Mouse (Mus musculus) intestine, embryonic 15.5 days (tissue): ENCODE data around the gene Slc2a4. TPM values are rescaled to one million over a fixed set of nuclear protein-coding genes. Genes with fewer than 3 reads are reported as not detected.
A peak's percentile ranks its signal among the peaks of the same experiment; 100 is the strongest.

Experiments used
- ATAC-seq: fragments of 200-750 bp; cut with Nextera tagmentation; 2 replicates; pipeline ENCODE4 v1.8.0; 2017; ENCODE audit warnings: moderate TSS enrichment, moderate library complexity
- H3K27ac ChIP-seq: fragments of 300-500 bp; sonication (generic); 2 replicates; pipeline ENCODE4 v1.5.1; 2015; ENCODE audit warnings: mild to moderate bottlenecking, inconsistent platforms
- H3K27me3 ChIP-seq: fragments of 300-500 bp; sonication (generic); replicated peaks from 2 replicates; pipeline ENCODE4 v1.6.1; 2015; ENCODE audit warnings: inconsistent platforms
- H3K36me3 ChIP-seq: fragments of 300-500 bp; sonication (generic); 2 replicates; pipeline ENCODE4 v1.6.1; 2015; ENCODE audit warnings: inconsistent platforms
- H3K4me1 ChIP-seq: fragments of 300-500 bp; sonication (generic); replicated peaks from 2 replicates; pipeline ENCODE4 v1.6.1; 2015; ENCODE audit warnings: inconsistent platforms
- H3K4me2 ChIP-seq: fragments of 300-500 bp; sonication (generic); replicated peaks from 2 replicates; pipeline ENCODE4 v1.6.1; 2015; ENCODE audit warnings: mild to moderate bottlenecking, inconsistent platforms
- H3K4me3 ChIP-seq: fragments of 300-500 bp; sonication (generic); replicated peaks from 2 replicates; pipeline ENCODE4 v1.5.1; 2015; ENCODE audit warnings: inconsistent platforms
- H3K9ac ChIP-seq: fragments of 300-500 bp; sonication (generic); 2 replicates; pipeline ENCODE4 v1.6.1; 2015; ENCODE audit warnings: inconsistent platforms
- H3K9me3 ChIP-seq: fragments of 300-500 bp; sonication (generic); 2 replicates; pipeline ENCODE4 v1.6.1; 2016; ENCODE audit warnings: inconsistent platforms
- WGBS: fragments of 180-500 bp; shearing (Covaris S2); methylation state at CpG from one replicate; pipeline ENCODE4 v1.1.7; 2015; 5-methylcytosine and 5-hydroxymethylcytosine counted together
- polyA plus RNA-seq: library from polyadenylated mRNA; unstranded; fragments of >200 nt; fragmentation: Nextera tagmentation; extraction: Ambion mirVana; gene quantifications from 2 replicates; pipeline ENCODE4 v1.2.1, GENCODE M21; 2015

Slc2a4 gene
- polyA plus RNA-seq, 1 experiment from 2014 or later, result 20.4 TPM

DNA sequence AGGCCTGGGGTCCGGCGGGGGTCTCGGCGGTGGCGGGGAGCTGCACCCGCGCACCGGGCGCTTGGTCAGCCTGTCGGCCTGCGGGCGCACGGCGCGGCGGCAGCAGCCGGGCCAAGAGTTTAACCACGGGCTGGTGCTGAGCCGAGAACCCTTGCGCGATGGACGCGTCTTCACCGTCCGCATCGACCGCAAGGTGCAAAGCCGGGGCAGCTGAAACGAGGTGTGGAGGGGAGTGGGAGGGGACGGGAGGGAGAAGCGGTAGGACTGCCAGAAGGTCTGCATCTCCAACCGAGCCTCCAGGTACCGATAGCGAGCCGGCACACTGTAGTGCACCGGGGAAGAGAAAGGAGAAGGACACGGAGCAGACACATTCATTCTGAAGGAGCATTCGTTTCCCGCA is 46.0 kb downstream of the Slc2a4 start:
- peak overlapping the region; percentile 91 for H3K4me3 ChIP-seq
- no peaks in the 10 kb centered on the region for H3K9me3 ChIP-seq
- H3K27ac ChIP-seq, result peak overlapping the region; percentile 97
- H3K4me2 ChIP-seq, result peak overlapping the region; percentile 97
- no peaks in the 10 kb centered on the region for H3K27me3 ChIP-seq
- under 1% methylated on average over 39 of the region's 39 CpGs for WGBS
- H3K36me3 ChIP-seq, result peaks cover 32% of the 10 kb centered on the region
- H3K9ac ChIP-seq, result peak overlapping the region; percentile 87
- ATAC-seq, result peak; percentile 18
- H3K4me1 ChIP-seq, result peaks cover 17% of the 10 kb centered on the region

DNA sequence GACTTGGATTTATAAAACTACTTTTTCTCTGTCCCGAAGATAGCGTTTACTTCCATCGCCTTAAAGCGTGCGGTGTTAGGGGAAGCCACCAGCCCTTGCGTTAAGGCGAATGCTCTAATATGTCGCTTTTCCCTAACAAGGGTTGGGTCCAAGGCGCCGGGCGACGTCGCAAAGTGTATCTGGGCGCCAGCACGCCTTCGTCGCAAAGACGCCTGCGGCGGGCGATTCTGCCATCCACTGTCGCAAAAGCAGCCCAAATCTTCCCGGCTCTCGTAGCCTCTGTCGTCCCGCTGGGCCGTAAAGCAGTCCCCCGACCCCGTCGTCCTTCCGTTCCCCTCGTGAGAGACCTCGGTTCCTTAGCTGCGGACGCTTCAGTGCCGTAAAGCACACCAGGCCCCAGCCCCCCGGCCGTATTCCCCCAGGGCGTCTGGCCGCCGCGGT is 46.6 kb downstream of the Slc2a4 start:
- ATAC-seq, result peak; percentile 84
- Histone ChIP-seq H3K27me3 (no peaks in the 10 kb centered on the region), H3K9ac (peak overlapping the region; percentile 87), H3K4me1 (peaks cover 17% of the 10 kb centered on the region), H3K4me3 (peak overlapping the region; percentile 91), H3K4me2 (peak overlapping the region; percentile 97), H3K9me3 (no peaks in the 10 kb centered on the region), H3K36me3 (peaks cover 27% of the 10 kb centered on the region), H3K27ac (peak overlapping the region; percentile 97)
- WGBS, result under 1% methylated on average over 42 of the region's 42 CpGs

DNA sequence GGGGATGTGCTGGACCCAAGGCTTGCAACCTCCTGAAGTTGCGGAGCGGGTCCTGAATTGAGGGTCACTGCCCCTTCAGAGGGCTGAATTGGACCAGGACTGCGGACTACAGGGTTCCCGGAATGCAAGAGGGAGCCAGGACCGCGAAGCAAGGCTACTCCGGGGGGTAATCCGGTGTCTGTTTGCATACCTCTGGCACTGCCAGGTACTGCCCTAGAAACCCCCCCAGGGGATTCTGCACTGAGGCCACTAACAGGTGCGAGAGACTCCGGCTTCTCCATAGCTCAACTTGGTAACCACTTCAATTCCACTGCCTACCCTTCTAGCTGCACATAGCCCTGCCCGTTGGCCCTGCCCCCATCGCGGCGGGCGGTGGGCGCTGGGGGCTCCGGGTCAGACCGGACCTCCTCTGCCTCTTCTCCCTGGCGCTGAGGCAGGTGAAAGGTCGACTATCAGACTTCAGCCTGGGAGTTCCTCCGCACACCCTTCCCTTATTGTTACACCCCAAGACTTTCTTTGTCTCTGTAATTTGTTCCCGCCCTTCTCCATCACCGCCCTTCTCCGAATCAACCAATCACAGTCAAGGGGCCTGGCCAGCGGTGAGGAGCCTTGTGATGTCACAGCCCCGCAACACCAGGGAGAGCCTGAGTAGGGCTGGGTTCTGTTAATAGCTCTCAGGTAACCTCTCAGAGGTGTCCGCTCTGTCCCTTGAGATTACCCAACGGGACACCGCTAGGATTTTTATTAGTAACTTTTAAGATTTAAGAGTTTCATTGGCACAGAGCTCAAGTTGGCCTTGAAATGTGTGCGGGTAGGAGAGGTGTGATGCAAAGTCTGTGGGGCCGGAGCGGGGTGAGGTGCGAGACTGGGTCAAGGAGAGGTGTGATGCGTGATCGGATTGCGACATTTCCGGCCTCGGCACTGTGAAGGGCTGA is 47.2 kb downstream of the Slc2a4 start, which contains the start of the genes 2810408A11Rik and Neurl4:
TSS of gene 2810408A11Rik (minus strand) at position 517 of the 935 bp plus-strand sequence.
TSS of gene Neurl4 (plus strand) at position 602 of the 935 bp plus-strand sequence.
- peak within 1 kb of the TSS; percentile 97 for H3K27ac ChIP-seq
- H3K27me3 ChIP-seq, result no peaks in the 10 kb centered on the region
- peak within 1 kb of the TSS; percentile 97 for H3K4me2 ChIP-seq
- peak within 1 kb of the TSS; percentile 93 for H3K9ac ChIP-seq
- H3K4me3 ChIP-seq, result peak within 1 kb of the TSS; percentile 91
- under 1% methylated on average over 38 of the region's 38 CpGs for WGBS
- H3K4me1 ChIP-seq, result peaks cover 17% of the 10 kb centered on the region
- peak; percentile 96 for ATAC-seq
- H3K9me3 ChIP-seq, result no peaks in the 10 kb centered on the region
- H3K36me3 ChIP-seq, result peaks cover 20% of the 10 kb centered on the region

DNA sequence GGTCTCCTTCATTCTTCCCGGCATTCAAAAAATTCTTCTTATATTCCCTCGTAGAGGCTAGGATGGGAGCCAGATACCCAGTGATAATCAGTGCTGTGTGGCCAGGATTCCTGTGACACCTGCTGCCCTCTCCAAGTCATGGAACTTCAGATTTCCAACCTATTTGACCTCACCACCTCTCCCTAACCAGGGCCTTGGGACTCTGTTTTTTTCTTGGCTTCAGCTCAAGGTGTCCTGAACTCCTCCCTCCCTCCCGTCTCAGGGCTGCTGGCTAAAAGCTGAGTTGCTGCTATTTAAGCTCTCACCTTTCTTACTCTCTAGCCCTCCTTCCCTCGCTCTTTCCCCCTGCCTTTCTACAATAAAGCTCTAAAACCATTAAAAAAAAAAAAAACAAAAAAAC is 48.1 kb downstream of the Slc2a4 start:
- H3K4me1 ChIP-seq, result peaks cover 17% of the 10 kb centered on the region
- H3K36me3 ChIP-seq, result peaks cover 13% of the 10 kb centered on the region
- H3K4me3 ChIP-seq, result peak overlapping the region; percentile 91
- peak overlapping the region; percentile 97 for H3K4me2 ChIP-seq
- H3K9ac ChIP-seq, result peak overlapping the region; percentile 93; the same call in 1 of the 2 replicates
- H3K27ac ChIP-seq, result 0 out of 2 replicates have a peak overlapping the region, but pooled peaks have one; percentile 97
- no peak for ATAC-seq
- H3K9me3 ChIP-seq, result no peaks in the 10 kb centered on the region
- H3K27me3 ChIP-seq, result no peaks in the 10 kb centered on the region
- WGBS, result 22% methylated on average over 4 of the region's 4 CpGs

DNA sequence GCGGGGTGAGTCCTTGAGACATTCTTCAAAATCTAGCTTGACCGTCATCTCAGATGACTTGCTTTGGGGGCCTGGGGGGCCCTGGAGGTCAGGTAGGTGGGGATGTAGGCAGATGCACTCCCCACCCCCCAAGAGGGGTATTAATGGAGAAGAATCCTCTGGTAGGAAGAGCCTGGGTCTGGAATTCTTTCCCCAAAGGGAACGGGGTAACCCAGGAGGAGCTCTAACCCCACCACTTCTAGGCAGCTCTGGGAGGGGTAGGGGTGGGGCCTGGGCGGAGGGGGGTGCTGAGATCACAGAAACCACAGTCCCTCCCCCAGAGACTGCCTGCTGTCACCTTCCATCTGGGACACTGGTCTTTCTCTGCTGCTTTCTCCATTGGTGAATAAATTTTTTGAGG is 52.7 kb downstream of the Slc2a4 start, which contains the start of gene Acap1:
TSS of gene Acap1 (minus strand) at position 249 of the 400 bp plus-strand sequence.
- 69% methylated on average over 4 of the region's 4 CpGs for WGBS
- ATAC-seq, result no peak
- no peaks in the 10 kb centered on the region for H3K9me3 ChIP-seq
- H3K4me2 ChIP-seq, result no peak within 1 kb of the TSS
- no peak within 1 kb of the TSS for H3K4me3 ChIP-seq
- H3K27ac ChIP-seq, result no peak within 1 kb of the TSS
- no peak within 1 kb of the TSS for H3K9ac ChIP-seq
- no peaks in the 10 kb centered on the region for H3K36me3 ChIP-seq
- H3K4me1 ChIP-seq, result peaks cover 7% of the 10 kb centered on the region
- H3K27me3 ChIP-seq, result no peaks in the 10 kb centered on the region

GRCm38 (mm10) chr11:69894671-69895070 is 53.3 kb downstream of the Slc2a4 start:
- Histone ChIP-seq H3K27me3 (no peaks in the 10 kb centered on the region), H3K4me3 (no peak overlapping the region), H3K4me2 (no peak overlapping the region), H3K27ac (no peak overlapping the region), H3K4me1 (peaks cover 4% of the 10 kb centered on the region), H3K36me3 (no peaks in the 10 kb centered on the region), H3K9me3 (no peaks in the 10 kb centered on the region), H3K9ac (no peak overlapping the region)
- WGBS, result 78% methylated on average over 5 of the region's 5 CpGs
- no peak for ATAC-seq

Other genes starting within 250 kb of the Slc2a4 start
- gene Polr2a, start 189.6 kb downstream of the Slc2a4 start, polyA plus RNA-seq, result 18.1 and 19.1 TPM in 2 replicates
- gene Slc35g3, start 186.2 kb downstream of the Slc2a4 start, polyA plus RNA-seq, result 0.15 and 0.16 TPM in 2 replicates
- gene Zbtb4, start 182.3 kb downstream of the Slc2a4 start, polyA plus RNA-seq, result 2.3 and 2.4 TPM in 2 replicates
- gene Chrnb1, start 152.2 kb downstream of the Slc2a4 start, polyA plus RNA-seq, result 3.5 and 4.3 TPM in 2 replicates
- gene Fgf11, start 146.3 kb downstream of the Slc2a4 start, polyA plus RNA-seq, result 1.2 and 1.4 TPM in 2 replicates
- gene Tmem102, start 142.6 kb downstream of the Slc2a4 start, polyA plus RNA-seq, result 31.2 and 31.4 TPM in 2 replicates
- not detected in 2 replicates for gene Gm39566, start 132.9 kb downstream of the Slc2a4 start, polyA plus RNA-seq
- gene Spem2, start 129.7 kb downstream of the Slc2a4 start, polyA plus RNA-seq, result not detected in 2 replicates
- gene Spem1, start 126.0 kb downstream of the Slc2a4 start, polyA plus RNA-seq, result 0.21 TPM in 1 of 2 replicates, not detected in the other
- gene Nlgn2, start 110.4 kb downstream of the Slc2a4 start, polyA plus RNA-seq, result 5.2 and 5.3 TPM in 2 replicates
- gene Tmem256, start 109.7 kb downstream of the Slc2a4 start, polyA plus RNA-seq, result 442 and 459 TPM in 2 replicates
- gene Plscr3, start 101.8 kb downstream of the Slc2a4 start, polyA plus RNA-seq, result 70.4 and 74.6 TPM in 2 replicates
- gene Tnk1, start 89.5 kb downstream of the Slc2a4 start, polyA plus RNA-seq, result 14.4 and 16.4 TPM in 2 replicates
- gene Tmem95, start 70.2 kb downstream of the Slc2a4 start, polyA plus RNA-seq, result not detected in 2 replicates
- gene Kctd11, start 66.8 kb downstream of the Slc2a4 start, polyA plus RNA-seq, result 5.2 and 5.5 TPM in 2 replicates
- 4.8 and 5.9 TPM in 2 replicates for gene Acap1, start 52.6 kb downstream of the Slc2a4 start, polyA plus RNA-seq
- gene 2810408A11Rik, start 47.2 kb downstream of the Slc2a4 start, polyA plus RNA-seq, result 7.7 and 7.9 TPM in 2 replicates
- 7.0 and 10.0 TPM in 2 replicates for gene Neurl4, start 47.1 kb downstream of the Slc2a4 start, polyA plus RNA-seq
- gene Gps2, start 34.3 kb downstream of the Slc2a4 start, polyA plus RNA-seq, result 68.1 and 68.5 TPM in 2 replicates
- 1,625 and 1,693 TPM in 2 replicates for gene Eif5a, start 26.2 kb downstream of the Slc2a4 start, polyA plus RNA-seq
- 2.5 and 3.1 TPM in 2 replicates for gene Ybx2, start 12.4 kb downstream of the Slc2a4 start, polyA plus RNA-seq
- 977 and 1,030 TPM in 2 replicates for gene Cldn7, start 16.6 kb upstream of the Slc2a4 start, polyA plus RNA-seq
- gene Ctdnep1, start 33.0 kb upstream of the Slc2a4 start, polyA plus RNA-seq, result 23.2 and 26.3 TPM in 2 replicates
- gene Elp5, start 34.3 kb upstream of the Slc2a4 start, polyA plus RNA-seq, result 102 and 105 TPM in 2 replicates
- 529 and 559 TPM in 2 replicates for gene Gabarap, start 43.0 kb upstream of the Slc2a4 start, polyA plus RNA-seq
- 58.6 and 61.3 TPM in 2 replicates for gene Phf23, start 47.6 kb upstream of the Slc2a4 start, polyA plus RNA-seq
- 30.5 and 31.8 TPM in 2 replicates for gene Dvl2, start 52.4 kb upstream of the Slc2a4 start, polyA plus RNA-seq
- 114 and 128 TPM in 2 replicates for gene Acadvl, start 67.2 kb upstream of the Slc2a4 start, polyA plus RNA-seq
- gene Dlg4, start 68.8 kb upstream of the Slc2a4 start, polyA plus RNA-seq, result 7.2 and 8.5 TPM in 2 replicates
- 0.19 and 0.56 TPM in 2 replicates for gene Asgr1, start 105.9 kb upstream of the Slc2a4 start, polyA plus RNA-seq
- 0.21 and 0.43 TPM in 2 replicates for gene Asgr2, start 144.5 kb upstream of the Slc2a4 start, polyA plus RNA-seq
- 0.72 and 0.80 TPM in 2 replicates for gene Mgl2, start 182.1 kb upstream of the Slc2a4 start, polyA plus RNA-seq
- 0.98 and 1.2 TPM in 2 replicates for gene Clec10a, start 208.0 kb upstream of the Slc2a4 start, polyA plus RNA-seq